Mouse (Mus musculus) stomach, embryonic 16.5 days (tissue): ENCODE measurements around the gene Xiap. TPM values are rescaled to one million over a fixed set of nuclear protein-coding genes. Genes with fewer than 3 reads are reported as not detected.
A peak's percentile ranks its signal among the peaks of the same experiment; 100 is the strongest.

ENCODE experiments used
- ATAC-seq: fragments of 200-750 bp; cut with Nextera tagmentation; 2 replicates; pipeline ENCODE4 v1.8.0; 2017; ENCODE audit warnings: moderate number of reproducible peaks, moderate TSS enrichment; ENCODE audit not compliant: insufficient read depth, low FRiP score
- H3K27ac ChIP-seq: fragments of 300-500 bp; sonication (generic); 2 replicates; pipeline ENCODE4 v1.5.1; 2014; ENCODE audit warnings: low read length
- H3K27me3 ChIP-seq: fragments of 300-500 bp; sonication (generic); 2 replicates; pipeline ENCODE4 v1.6.1; 2014; ENCODE audit warnings: low read length, control low read depth, mixed read lengths; ENCODE audit not compliant: control insufficient read depth, insufficient read depth
- H3K36me3 ChIP-seq: fragments of 300-500 bp; sonication (generic); 2 replicates; pipeline ENCODE4 v1.6.1; 2014; ENCODE audit warnings: low read length; ENCODE audit not compliant: control insufficient read depth, insufficient read depth
- H3K4me1 ChIP-seq: fragments of 300-500 bp; sonication (generic); 2 replicates; pipeline ENCODE4 v1.6.1; 2014; ENCODE audit warnings: low read length, control low read depth, mixed read lengths; ENCODE audit not compliant: control insufficient read depth, insufficient read depth
- H3K4me2 ChIP-seq: fragments of 300-500 bp; sonication (generic); 2 replicates; pipeline ENCODE4 v1.6.1; 2014; ENCODE audit warnings: low read depth, low read length, mixed read lengths
- H3K4me3 ChIP-seq: fragments of 300-500 bp; sonication (generic); replicated peaks from 2 replicates; pipeline ENCODE4 v1.5.1; 2014; ENCODE audit warnings: mild to moderate bottlenecking, low read length
- H3K9ac ChIP-seq: fragments of 300-500 bp; sonication (generic); 2 replicates; pipeline ENCODE4 v1.6.1; 2014; ENCODE audit warnings: low read length
- H3K9me3 ChIP-seq: fragments of 300-500 bp; sonication (generic); replicated peaks from 2 replicates; pipeline ENCODE4 v1.6.1; 2016; ENCODE audit warnings: low read length, control low read depth; ENCODE audit not compliant: control insufficient read depth
- whole genome bisulfite sequencing: fragments of 180-500 bp; shearing (Covaris S2); extraction: QIAGEN DNeasy Blood & Tissue Kit; methylation state at CpG from one replicate; pipeline ENCODE4 v1.1.7; 2014; 5-methylcytosine and 5-hydroxymethylcytosine counted together
- polyA plus RNA-seq: library from polyadenylated mRNA; unstranded; fragments of >200 nt; fragmentation: Nextera tagmentation; extraction: Ambion mirVana; gene quantifications from 2 replicates; pipeline ENCODE4 v1.2.1, GENCODE M21; 2015

The Xiap gene
- polyA plus RNA-seq, 1 experiment from 2014 or later, result 12.3 TPM

- no peaks in the 10 kb centered on the region for H3K27me3 ChIP-seq
- WGBS, result 14% methylated on average over 17 of the region's 27 CpGs
- H3K4me2 ChIP-seq, result peak overlapping the region; percentile 52
- H3K9ac ChIP-seq, result peak overlapping the region; percentile 71
- no peaks in the 10 kb centered on the region for H3K9me3 ChIP-seq
- peak overlapping the region; percentile 52 for H3K4me3 ChIP-seq
- H3K27ac ChIP-seq, result peak overlapping the region; percentile 97
- ATAC-seq, result peak; percentile 85
- H3K36me3 ChIP-seq, result no peaks in the 10 kb centered on the region
- H3K4me1 ChIP-seq, result 0 out of 2 replicates have a peak, but pooled peaks cover 3% of the 10 kb centered on the region
Observed at GRCm38 (mm10) chrX:42067791-42068200, 8.3 kb downstream of the Xiap start.

DNA sequence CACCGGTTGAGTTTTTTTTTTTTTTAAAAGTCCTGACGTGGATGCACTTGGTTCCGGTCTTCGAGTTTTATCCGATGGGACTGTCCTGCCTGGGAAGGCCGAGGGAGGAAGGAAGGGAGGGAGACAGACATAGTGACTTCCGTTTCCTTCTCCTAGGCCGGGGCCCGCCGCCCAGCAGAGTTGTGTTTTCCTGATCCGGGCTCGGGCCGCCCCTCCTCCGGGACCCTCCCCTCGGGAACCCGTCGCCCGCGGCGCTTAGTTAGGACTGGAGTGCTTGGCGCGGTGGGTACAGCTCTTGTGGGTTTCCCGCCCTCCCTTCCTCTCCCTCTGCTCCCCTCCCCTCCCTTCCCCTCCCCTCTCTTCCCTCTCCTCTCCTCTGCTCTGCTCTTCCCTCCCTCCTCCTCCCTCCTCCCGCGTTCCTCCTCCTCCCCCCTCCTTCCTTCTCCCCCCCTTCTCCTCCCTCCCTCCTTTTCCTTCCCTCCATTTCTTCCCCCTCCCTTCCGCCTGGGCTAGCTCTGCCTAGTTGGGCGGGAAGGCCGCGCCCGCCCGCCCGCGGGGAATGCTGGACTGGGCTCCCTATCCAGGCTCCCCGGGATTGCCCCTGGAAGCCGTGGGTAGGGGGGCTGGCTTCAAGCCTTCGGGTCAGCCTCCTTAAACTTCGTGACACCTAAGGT lies 8.9 kb downstream of the Xiap start:
- peak overlapping the region; percentile 52 for H3K4me3 ChIP-seq
- 13% methylated on average over 26 of the region's 37 CpGs for WGBS
- peak overlapping the region; percentile 97 for H3K27ac ChIP-seq
- H3K4me1 ChIP-seq, result 0 out of 2 replicates have a peak, but pooled peaks cover 3% of the 10 kb centered on the region
- ATAC-seq, result peak; percentile 89
- H3K4me2 ChIP-seq, result peak overlapping the region; percentile 57
- H3K9ac ChIP-seq, result peak overlapping the region; percentile 71
- no peaks in the 10 kb centered on the region for H3K27me3 ChIP-seq
- H3K9me3 ChIP-seq, result no peaks in the 10 kb centered on the region
- no peaks in the 10 kb centered on the region for H3K36me3 ChIP-seq

DNA sequence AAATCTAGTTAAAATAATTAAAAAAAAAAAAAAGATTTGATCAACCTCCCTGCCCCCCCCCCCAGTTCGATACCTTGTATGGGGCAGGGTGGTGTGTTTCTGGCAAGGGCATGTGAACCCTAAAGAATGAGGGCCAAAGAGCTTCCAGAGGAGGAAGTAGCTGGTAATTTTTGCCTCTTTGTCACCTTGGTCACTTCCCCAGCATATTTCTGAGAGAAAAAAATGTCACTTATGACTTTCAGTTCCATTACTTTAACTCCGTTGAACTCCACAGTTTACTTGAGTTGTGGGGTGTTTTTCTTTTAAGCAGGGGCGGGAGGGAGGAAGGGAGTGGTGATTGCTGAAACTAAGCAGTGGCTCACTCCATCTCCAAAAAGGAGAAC lies 9.4 kb downstream of the Xiap start:
- H3K27ac ChIP-seq, result peak overlapping the region; percentile 97
- peak; percentile 9; the same call in 1 of the 2 replicates for ATAC-seq
- no peaks in the 10 kb centered on the region for H3K36me3 ChIP-seq
- H3K4me3 ChIP-seq, result peak overlapping the region; percentile 52
- peak overlapping the region; percentile 57 for H3K4me2 ChIP-seq
- H3K9ac ChIP-seq, result peak overlapping the region; percentile 71
- 0 out of 2 replicates have a peak, but pooled peaks cover 3% of the 10 kb centered on the region for H3K4me1 ChIP-seq
- H3K27me3 ChIP-seq, result no peaks in the 10 kb centered on the region
- no peaks in the 10 kb centered on the region for H3K9me3 ChIP-seq
- WGBS, result 22% methylated on average over 3 of the region's 3 CpGs

DNA sequence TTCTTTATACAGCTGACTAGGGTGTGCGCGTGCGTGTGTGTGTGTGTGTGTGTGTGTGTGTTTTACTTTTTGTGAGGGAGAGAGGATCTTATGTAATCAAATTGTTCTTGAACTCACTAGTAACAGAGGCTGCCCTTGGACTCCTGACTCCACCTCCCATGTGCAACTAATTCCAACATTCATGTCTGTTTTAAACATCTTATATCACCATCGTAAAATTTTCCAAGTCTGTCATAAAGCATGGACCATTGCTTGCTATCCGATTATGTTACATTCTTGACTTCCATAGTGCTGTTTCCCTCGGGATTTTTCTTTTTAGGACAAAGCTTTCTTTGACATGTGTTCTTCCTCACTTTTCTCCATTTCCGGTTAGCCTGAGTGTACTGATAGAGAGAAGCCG lies 28.3 kb downstream of the Xiap start:
- H3K27me3 ChIP-seq, result no peaks in the 10 kb centered on the region
- no peak overlapping the region for H3K27ac ChIP-seq
- H3K9ac ChIP-seq, result no peak overlapping the region
- H3K36me3 ChIP-seq, result no peaks in the 10 kb centered on the region
- no peak overlapping the region for H3K4me2 ChIP-seq
- ATAC-seq, result no peak
- no peaks in the 10 kb centered on the region for H3K9me3 ChIP-seq
- H3K4me1 ChIP-seq, result no peaks in the 10 kb centered on the region
- no peak overlapping the region for H3K4me3 ChIP-seq
- WGBS, result 60% methylated on average over 8 of the region's 8 CpGs

GRCm38 (mm10) chrX:42088136-42088535 lies 28.7 kb downstream of the Xiap start:
- ATAC-seq, result no peak
- 77% methylated on average over 5 of the region's 5 CpGs for WGBS

GRCm38 (mm10) chrX:42107137-42107536 lies 47.7 kb downstream of the Xiap start:
- H3K9me3 ChIP-seq, result 0 out of 2 replicates have a peak, but pooled peaks cover 8% of the 10 kb centered on the region
- H3K4me2 ChIP-seq, result no peak overlapping the region
- peaks cover 5% of the 10 kb centered on the region for H3K36me3 ChIP-seq
- H3K27ac ChIP-seq, result no peak overlapping the region
- no peak overlapping the region for H3K4me3 ChIP-seq
- H3K4me1 ChIP-seq, result no peaks in the 10 kb centered on the region
- no peaks in the 10 kb centered on the region for H3K27me3 ChIP-seq
- ATAC-seq, result no peak
- WGBS, result 89% methylated on average over 6 of the region's 6 CpGs
- no peak overlapping the region for H3K9ac ChIP-seq

More at GRCm38 (mm10) chrX:42088136-42088535, 28.7 kb downstream of the Xiap start:
- H3K27me3 ChIP-seq, result no peaks in the 10 kb centered on the region
- no peaks in the 10 kb centered on the region for H3K4me1 ChIP-seq
- H3K9ac ChIP-seq, result no peak overlapping the region
- no peaks in the 10 kb centered on the region for H3K9me3 ChIP-seq
- no peak overlapping the region for H3K27ac ChIP-seq
- no peaks in the 10 kb centered on the region for H3K36me3 ChIP-seq
- H3K4me2 ChIP-seq, result no peak overlapping the region
- H3K4me3 ChIP-seq, result no peak overlapping the region

GRCm38 (mm10) chrX:42110585-42110984 lies 51.1 kb downstream of the Xiap start:
- Histone ChIP-seq H3K9ac (no peak overlapping the region), H3K4me3 (no peak overlapping the region), H3K4me1 (no peaks in the 10 kb centered on the region), H3K36me3 (peaks cover 5% of the 10 kb centered on the region), H3K9me3 (0 out of 2 replicates have a peak, but pooled peaks cover 8% of the 10 kb centered on the region), H3K27me3 (no peaks in the 10 kb centered on the region), H3K4me2 (no peak overlapping the region), H3K27ac (peak overlapping the region; percentile 33; the same call in 1 of the 2 replicates)
- no peak for ATAC-seq
- 66% methylated on average over 1 of the region's 1 CpGs for WGBS

DNA sequence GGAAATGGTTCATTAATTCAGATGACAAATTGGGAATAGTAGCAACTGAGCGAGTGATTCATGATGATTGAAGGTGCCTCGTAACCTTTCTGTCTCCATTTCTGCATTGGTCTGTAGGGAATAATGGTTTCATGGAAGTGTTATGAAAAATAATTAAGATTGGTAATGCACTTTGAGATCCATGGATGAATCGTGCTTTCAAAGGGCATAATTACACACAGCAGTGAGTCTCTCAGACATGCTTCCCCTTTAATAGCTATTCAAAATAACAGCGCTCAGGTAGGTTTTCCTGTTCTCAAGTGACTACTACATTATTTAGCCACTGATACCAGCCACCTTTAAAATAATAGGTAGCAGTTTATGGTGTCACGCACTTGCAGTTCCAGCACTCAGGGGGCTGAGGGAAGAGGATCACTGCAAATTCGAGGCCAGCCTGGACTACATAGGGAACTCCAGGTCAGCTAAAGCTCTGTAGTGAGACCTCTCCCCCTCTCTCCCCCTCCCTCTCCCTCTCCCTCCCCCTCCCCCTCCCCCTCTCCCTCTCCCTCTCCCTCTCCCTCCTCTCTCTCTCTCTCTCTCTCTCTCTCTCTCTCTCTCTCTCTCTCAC lies 60.1 kb downstream of the Xiap start:
- H3K36me3 ChIP-seq, result no peaks in the 10 kb centered on the region
- no peak overlapping the region for H3K4me3 ChIP-seq
- H3K4me1 ChIP-seq, result no peaks in the 10 kb centered on the region
- H3K27me3 ChIP-seq, result no peaks in the 10 kb centered on the region
- no peaks in the 10 kb centered on the region for H3K9me3 ChIP-seq
- 82% methylated on average over 6 of the region's 6 CpGs for WGBS
- ATAC-seq, result no peak
- H3K4me2 ChIP-seq, result no peak overlapping the region
- no peak overlapping the region for H3K27ac ChIP-seq
- H3K9ac ChIP-seq, result no peak overlapping the region

DNA sequence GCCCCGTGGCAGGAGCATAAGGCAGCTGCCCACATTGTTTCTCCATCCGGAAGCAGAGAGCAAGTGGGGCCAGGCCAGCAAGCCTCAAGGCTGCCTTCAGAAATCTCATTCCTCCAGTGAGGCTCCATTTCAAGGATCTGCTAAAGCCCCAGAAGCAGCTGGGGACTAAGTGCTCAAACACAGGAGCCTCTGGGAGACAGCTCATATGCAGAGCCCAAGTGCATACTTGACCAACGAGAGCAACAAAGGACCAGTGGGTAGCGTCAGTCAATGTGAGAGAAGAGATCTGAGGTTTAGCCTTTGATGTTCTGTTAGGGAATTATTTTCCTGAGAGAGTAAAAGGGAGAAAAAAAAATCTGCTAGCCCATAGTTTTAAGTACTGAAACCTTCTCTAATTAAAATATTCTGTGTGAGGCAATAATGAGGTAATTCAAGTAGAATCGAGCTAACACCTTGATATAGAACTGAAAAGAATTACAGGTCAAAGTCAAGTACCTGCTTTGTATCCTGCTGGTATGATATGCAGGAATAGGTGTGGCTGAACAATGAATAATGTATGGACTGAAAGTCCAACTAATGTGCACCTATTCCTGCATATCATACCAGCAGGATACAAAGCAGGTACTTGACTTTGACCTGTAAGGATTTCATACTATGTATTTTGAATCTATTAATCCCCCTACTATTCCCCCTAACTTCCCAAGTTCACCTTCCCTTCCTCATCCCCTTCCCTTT lies 65.7 kb downstream of the Xiap start:
- Histone ChIP-seq H3K9ac (no peak overlapping the region), H3K27ac (0 out of 2 replicates have a peak overlapping the region, but pooled peaks have one; percentile 46), H3K4me3 (no peak overlapping the region), H3K27me3 (no peaks in the 10 kb centered on the region), H3K4me2 (no peak overlapping the region), H3K4me1 (no peaks in the 10 kb centered on the region), H3K9me3 (no peaks in the 10 kb centered on the region), H3K36me3 (no peaks in the 10 kb centered on the region)
- 65% methylated on average over 5 of the region's 5 CpGs for WGBS
- no peak for ATAC-seq
